Mouse (Mus musculus): ENCODE measurements around the gene Clcn1.

DNA sequence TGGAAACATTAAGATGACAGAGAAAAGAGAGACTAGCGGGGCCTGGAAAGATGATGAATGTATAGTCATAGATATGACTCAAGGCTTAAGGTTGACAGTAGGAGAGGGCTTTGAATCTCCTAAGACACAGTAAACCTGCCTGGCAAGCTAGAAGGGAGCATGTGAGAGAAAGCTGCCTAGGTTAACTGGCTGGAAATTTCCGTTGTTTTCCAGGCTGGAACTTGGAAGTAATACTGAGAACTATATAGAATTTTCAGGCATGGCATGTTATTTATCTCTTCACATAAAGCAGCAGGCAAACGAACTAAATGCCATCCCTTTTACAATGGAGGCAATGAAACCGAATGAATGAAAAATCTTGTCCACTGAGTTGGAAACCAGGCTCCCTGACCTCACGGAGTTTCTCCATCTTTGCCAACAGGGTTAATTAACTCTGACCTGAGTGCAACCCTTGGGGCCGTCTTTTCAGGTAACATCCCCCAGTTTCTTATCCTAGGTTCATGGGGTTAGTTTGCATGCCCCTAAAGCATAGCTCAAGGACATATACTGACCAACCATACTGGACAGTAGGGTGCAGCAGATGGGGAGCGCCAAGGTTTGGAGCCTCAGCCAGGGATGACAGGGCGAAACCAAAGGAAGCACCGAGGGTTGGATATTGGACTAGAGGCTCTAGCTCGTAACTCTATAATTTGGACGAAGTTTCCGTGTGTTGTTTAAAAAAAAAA, 62.0 kb downstream of the Clcn1 start:
- TF ChIP-seq POLR2A (IDR thresholded peaks at IDR 0.05; ENCODE audit: borderline replicate concordance, low read depth, low read length) (no peak), CTCF (IDR thresholded peaks at IDR 0.05; ENCODE audit: low read depth, low read length) (no peak)

Data from bone marrow macrophage, adult 2 months (primary cell).